Mouse (Mus musculus) heart, adult 2 months (tissue): ENCODE results near the gene Tmc5.

ENCODE experiments used
- CTCF ChIP-seq: fragments of 200-600 bp; IDR thresholded peaks from 2 replicates; pipeline ENCODE4 v1.8.1; 2022; ENCODE audit warnings: antibody characterized with exemption, mild to moderate bottlenecking, moderate library complexity
- POLR2A ChIP-seq: fragments of 200-500 bp; IDR thresholded peaks from 2 replicates; pipeline ENCODE4 v1.6.1; 2011; ENCODE audit warnings: mild to moderate bottlenecking, low read depth, low read length, control low read depth; ENCODE audit not compliant: insufficient read depth

- TF ChIP-seq CTCF = no peak
- no peak for TF ChIP-seq POLR2A
Observed at GRCm38 (mm10) chr7:118676826-118677225, 79.7 kb downstream of the Tmc5 start.
